In the genomic region with DNA sequence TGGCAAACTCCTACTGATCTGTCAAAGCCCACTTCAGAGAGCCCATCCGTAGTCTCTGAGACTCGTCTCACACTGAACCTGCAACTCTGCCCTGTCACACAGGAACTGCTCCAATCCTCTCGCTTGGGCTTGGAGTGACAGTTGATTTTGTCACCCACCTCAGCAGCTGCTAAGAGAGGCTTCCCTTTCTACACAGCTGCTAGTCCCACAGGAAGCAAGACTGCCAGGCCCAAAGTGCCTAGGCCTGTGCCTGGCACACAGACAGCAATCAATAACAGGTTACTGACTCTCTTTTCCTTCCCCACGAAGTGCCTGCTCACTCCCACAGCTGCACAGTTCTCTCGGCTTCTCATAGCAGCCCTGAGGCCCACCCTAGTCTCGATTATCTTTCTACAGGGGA, we compare ENCODE assay signal across 10 mouse cellular contexts. TPM values are rescaled to one million over a fixed set of nuclear protein-coding genes. Genes with fewer than 3 reads are reported as not detected.
DNase-seq lines count a peak whose midpoint lies in the region; ATAC-seq and TF ChIP-seq lines count a peak whose summit lies in the region.
"Had no signal": no experiment of that assay in that cellular context is flagged by ENCODE, and none has a peak within 500 bp of the region (broad histone marks: within the 10 kb centered on the region; RNA-seq: fewer than 3 reads in every experiment).

No protein-coding gene starts in this region.

- no peak for TF ChIP-seq CTCF in lung, embryonic 14.5 days (IDR thresholded peaks at IDR 0.05; ENCODE audit: low read depth)

- DNase-seq in lung, embryonic 14.5 days, result no peak
- DNase-seq in lung, postnatal 36 days, result no peak
- no peak for DNase-seq in hindbrain, embryonic 14.5 days (ENCODE audit: low spot score)
- DNase-seq in midbrain, embryonic 11.5 days (ENCODE audit: low spot score, missing footprints), result peak; percentile 81
- peak; percentile 27 to 29 for DNase-seq in thymus, postnatal 10 days (ENCODE audit: low spot score in 2 of 2)
- no peak for DNase-seq in spleen, adult 18-20 months
- DNase-seq in heart, postnatal 36 days, result no peak
- DNase-seq in layer of hippocampus, postnatal 14 days (ENCODE audit: low spot score in 2 of 2), result no peak
- DNase-seq: gastrocnemius, postnatal 14 days; heart, postnatal 10 days had no signal

- H3K4me3 ChIP-seq in lung, embryonic 14.5 days (ENCODE audit: low read depth, low read length), result 0 out of 2 replicates have a peak overlapping the region, but pooled peaks have one; percentile 80
- no peak overlapping the region for H3K4me3 ChIP-seq in hindbrain, embryonic 14.5 days (replicated peaks; ENCODE audit: low read length)
- no peak overlapping the region for H3K4me3 ChIP-seq in midbrain, embryonic 11.5 days (ENCODE audit: low read depth, low read length)

- intact Hi-C loops in heart, postnatal 36 days (cut with DNase I), result no loop called here

- no peaks in the 10 kb centered on the region for H3K9me3 ChIP-seq in lung, embryonic 14.5 days (ENCODE audit: low read depth, low read length)
- H3K9me3 ChIP-seq in hindbrain, embryonic 14.5 days (ENCODE audit: control insufficient read depth, low read length), result no peaks in the 10 kb centered on the region
- H3K9me3 ChIP-seq in midbrain, embryonic 11.5 days (ENCODE audit: control insufficient read depth, low read length), result no peaks in the 10 kb centered on the region

- H3K36me3 ChIP-seq in lung, embryonic 14.5 days (ENCODE audit: insufficient read depth), result peaks cover 26% of the 10 kb centered on the region
- H3K36me3 ChIP-seq in hindbrain, embryonic 14.5 days (replicated peaks; ENCODE audit: control insufficient read depth, insufficient read depth), result peaks cover 24% of the 10 kb centered on the region
- no peaks in the 10 kb centered on the region for H3K36me3 ChIP-seq in midbrain, embryonic 11.5 days (ENCODE audit: control insufficient read depth, insufficient read depth, low read length)

- peak overlapping the region; percentile 72 for H3K4me2 ChIP-seq in lung, embryonic 14.5 days
- peak overlapping the region; percentile 85; the same call in 1 of the 2 replicates for H3K4me2 ChIP-seq in hindbrain, embryonic 14.5 days (replicated peaks)
- no peak overlapping the region for H3K4me2 ChIP-seq in midbrain, embryonic 11.5 days

- WGBS in lung, embryonic 14.5 days, result 54% methylated on average over 6 of the region's 6 CpGs
- 77% methylated on average over 6 of the region's 6 CpGs for WGBS in hindbrain, embryonic 14.5 days
- WGBS in midbrain, embryonic 11.5 days, result 79% methylated on average over 6 of the region's 6 CpGs

- no peak overlapping the region for H3K27ac ChIP-seq in lung, embryonic 14.5 days (ENCODE audit: low read depth)
- H3K27ac ChIP-seq in hindbrain, embryonic 14.5 days, result no peak overlapping the region
- no peak overlapping the region for H3K27ac ChIP-seq in midbrain, embryonic 11.5 days (ENCODE audit: low read depth, low read length)

- H3K9ac ChIP-seq in lung, embryonic 14.5 days, result no peak overlapping the region
- H3K9ac ChIP-seq in hindbrain, embryonic 14.5 days, result no peak overlapping the region
- H3K9ac ChIP-seq in midbrain, embryonic 11.5 days (ENCODE audit: low read length), result no peak overlapping the region

- no peak for ATAC-seq in lung, embryonic 14.5 days (ENCODE audit: insufficient read depth)
- ATAC-seq in hindbrain, embryonic 14.5 days (ENCODE audit: low FRiP score), result no peak
- ATAC-seq in midbrain, embryonic 11.5 days (ENCODE audit: low FRiP score), result no peak

- peaks cover 14% of the 10 kb centered on the region for H3K4me1 ChIP-seq in lung, embryonic 14.5 days (ENCODE audit: insufficient read depth)
- H3K4me1 ChIP-seq in hindbrain, embryonic 14.5 days (replicated peaks; ENCODE audit: control insufficient read depth, insufficient read depth, low read length), result peaks cover 23% of the 10 kb centered on the region
- H3K4me1 ChIP-seq in midbrain, embryonic 11.5 days (ENCODE audit: control insufficient read depth, insufficient read depth, low read length), result peaks cover 16% of the 10 kb centered on the region

- no peaks in the 10 kb centered on the region for H3K27me3 ChIP-seq in lung, embryonic 14.5 days (ENCODE audit: insufficient read depth, low read length)
- no peaks in the 10 kb centered on the region for H3K27me3 ChIP-seq in hindbrain, embryonic 14.5 days (ENCODE audit: control insufficient read depth, insufficient read depth, low read length)
- H3K27me3 ChIP-seq in midbrain, embryonic 11.5 days (ENCODE audit: control insufficient read depth, insufficient read depth, low read length), result no peaks in the 10 kb centered on the region

RNA-seq across cellular contexts. Expression of a gene that starts 2.7 kb away (rescaled TPM):
- polyA plus RNA-seq in lung, embryonic 14.5 days (2014; fragmentation: Nextera tagmentation; extraction: Ambion mirVana), result 69.7 and 75.7 TPM in 2 replicates
- 67.1 and 68.2 TPM in 2 replicates for polyA plus RNA-seq in hindbrain, embryonic 14.5 days (2014; fragmentation: Nextera tagmentation; extraction: Ambion mirVana)
- polyA plus RNA-seq in midbrain, embryonic 11.5 days (2014; fragmentation: Nextera tagmentation; extraction: Ambion mirVana), result 60.1 and 63.5 TPM in 2 replicates
- 1 to 10 TPM; 7.5 to 9.2 TPM for total RNA-seq in heart, postnatal 36 days (2021)
- 100 to 1,000 TPM; 106 to 112 TPM for total RNA-seq in layer of hippocampus, postnatal 14 days (2021)

Comparison
In these comparisons a context has a peak if more than half of its experiments do, and no peak if none do; other contexts are left out.
1. DNase-seq: peak in midbrain, embryonic 11.5 days (single experiment) and thymus, postnatal 10 days (2 of 2); none in lung, embryonic 14.5 days (single experiment), lung, postnatal 36 days (single experiment), hindbrain, embryonic 14.5 days (single experiment), spleen, adult 18-20 months (0 of 2), heart, postnatal 36 days (0 of 2) and layer of hippocampus, postnatal 14 days (0 of 2).